Mouse (Mus musculus) lung, embryonic 16.5 days (tissue): Measurements from ENCODE around the gene Mertk. TPM values are rescaled to one million over a fixed set of nuclear protein-coding genes. Genes with fewer than 3 reads are reported as not detected.

ENCODE experiments used
- ATAC-seq: fragments of 200-750 bp; cut with Nextera tagmentation; 2 replicates; pipeline ENCODE4 v1.8.0; 2017; ENCODE audit warnings: low read depth, mild to moderate bottlenecking, moderate library complexity
- H3K27ac ChIP-seq: fragments of 300-500 bp; sonication (generic); 2 replicates; pipeline ENCODE4 v1.5.1; 2014; ENCODE audit warnings: mild to moderate bottlenecking, control low read depth, low read length
- H3K27me3 ChIP-seq: fragments of 300-500 bp; sonication (generic); 2 replicates; pipeline ENCODE4 v1.6.1; 2014; ENCODE audit warnings: low read depth, low read length, mixed read lengths; ENCODE audit not compliant: control insufficient read depth, insufficient read depth
- H3K36me3 ChIP-seq: fragments of 300-500 bp; sonication (generic); 2 replicates; pipeline ENCODE4 v1.6.1; 2014; ENCODE audit warnings: low read length; ENCODE audit not compliant: control insufficient read depth, insufficient read depth
- H3K4me1 ChIP-seq: fragments of 300-500 bp; sonication (generic); replicated peaks from 2 replicates; pipeline ENCODE4 v1.6.1; 2014; ENCODE audit warnings: low read length, mixed read lengths; ENCODE audit not compliant: control insufficient read depth, insufficient read depth
- H3K4me2 ChIP-seq: fragments of 300-500 bp; sonication (generic); 2 replicates; pipeline ENCODE4 v1.6.1; 2014; ENCODE audit warnings: low read depth, low read length, control low read depth
- H3K4me3 ChIP-seq: fragments of 300-500 bp; sonication (generic); 2 replicates; pipeline ENCODE4 v1.5.1; 2014; ENCODE audit warnings: mild to moderate bottlenecking, low read length, control low read depth
- H3K9ac ChIP-seq: fragments of 300-500 bp; sonication (generic); 2 replicates; pipeline ENCODE4 v1.6.1; 2014; ENCODE audit warnings: low read length, control low read depth
- H3K9me3 ChIP-seq: fragments of 300-500 bp; sonication (generic); 2 replicates; pipeline ENCODE4 v1.6.1; 2016; ENCODE audit warnings: low read length; ENCODE audit not compliant: control insufficient read depth
- WGBS: fragments of 180-500 bp; shearing (Covaris S2); extraction: QIAGEN DNeasy Blood & Tissue Kit; methylation state at CpG from one replicate; pipeline ENCODE4 v1.1.7; 2014; 5-methylcytosine and 5-hydroxymethylcytosine counted together
- polyA plus RNA-seq: library from polyadenylated mRNA; unstranded; fragments of >200 nt; fragmentation: Nextera tagmentation; extraction: Ambion mirVana; gene quantifications from 2 replicates; pipeline ENCODE4 v1.2.1, GENCODE M21; 2015

The Mertk gene
- polyA plus RNA-seq, 1 experiment from 2014 or later: 7.8 TPM

DNA sequence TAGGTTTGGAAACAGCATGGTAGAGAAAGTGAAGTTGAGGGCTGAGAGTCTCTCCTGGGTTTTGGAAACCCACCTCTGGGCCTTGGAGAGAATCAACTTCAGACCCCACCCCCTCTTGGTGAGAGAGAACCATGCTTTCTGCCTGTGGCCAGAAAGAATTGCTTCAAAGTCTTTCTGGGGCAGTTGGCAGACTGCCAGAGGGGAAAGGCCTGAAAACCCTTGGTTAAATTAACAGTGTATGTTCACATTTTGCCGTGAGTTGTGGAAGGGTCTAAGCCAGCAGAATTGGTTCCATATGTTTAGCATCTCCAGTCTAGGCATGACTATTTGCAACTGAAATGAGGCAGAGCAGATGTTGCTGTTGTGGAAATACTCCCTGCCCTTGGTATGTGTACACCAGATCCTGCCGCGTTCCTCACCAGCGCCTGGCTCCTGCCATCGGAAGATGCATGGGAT, 14.8 kb downstream of the Mertk start:
- Histone ChIP-seq H3K9ac (no peak overlapping the region), H3K9me3 (no peaks in the 10 kb centered on the region), H3K4me2 (no peak overlapping the region), H3K4me3 (no peak overlapping the region), H3K27ac (peak overlapping the region; percentile 82), H3K36me3 (no peaks in the 10 kb centered on the region), H3K27me3 (no peaks in the 10 kb centered on the region), H3K4me1 (peaks cover 28% of the 10 kb centered on the region)
- WGBS: 27% methylated on average over 5 of the region's 5 CpGs
- peak; percentile 87 for ATAC-seq

DNA sequence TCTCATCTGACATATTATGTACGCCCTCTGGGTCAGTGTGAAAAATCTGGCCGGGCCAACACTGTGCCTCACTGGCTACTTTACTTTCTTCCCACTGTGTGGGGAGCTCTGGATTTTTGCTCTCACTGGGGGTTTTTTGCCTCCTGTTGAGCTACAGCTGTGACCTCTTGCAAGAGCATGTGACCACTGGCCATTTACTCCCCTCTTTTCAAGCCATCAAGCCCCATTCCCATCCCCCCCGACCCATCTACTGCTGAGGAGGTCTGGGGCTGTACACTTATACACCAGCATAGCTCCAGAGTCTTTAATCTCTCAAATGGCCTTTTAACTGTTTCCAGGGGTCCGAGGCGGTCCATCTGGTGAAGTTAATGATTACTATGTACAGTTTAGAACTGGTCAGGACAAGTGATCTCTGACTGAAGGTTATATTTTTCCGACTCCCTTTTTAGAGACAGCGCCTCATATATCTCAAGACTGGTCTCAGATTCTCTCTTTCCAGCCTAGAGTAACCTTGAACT, 16.0 kb downstream of the Mertk start:
- no peak overlapping the region for H3K9ac ChIP-seq
- no peaks in the 10 kb centered on the region for H3K36me3 ChIP-seq
- WGBS: 53% methylated on average over 7 of the region's 7 CpGs
- H3K27me3 ChIP-seq: no peaks in the 10 kb centered on the region
- peaks cover 28% of the 10 kb centered on the region for H3K4me1 ChIP-seq
- peak; percentile 54 for ATAC-seq
- H3K4me3 ChIP-seq: no peak overlapping the region
- H3K9me3 ChIP-seq: no peaks in the 10 kb centered on the region
- peak overlapping the region; percentile 15; the same call in 1 of the 2 replicates for H3K27ac ChIP-seq
- no peak overlapping the region for H3K4me2 ChIP-seq

DNA sequence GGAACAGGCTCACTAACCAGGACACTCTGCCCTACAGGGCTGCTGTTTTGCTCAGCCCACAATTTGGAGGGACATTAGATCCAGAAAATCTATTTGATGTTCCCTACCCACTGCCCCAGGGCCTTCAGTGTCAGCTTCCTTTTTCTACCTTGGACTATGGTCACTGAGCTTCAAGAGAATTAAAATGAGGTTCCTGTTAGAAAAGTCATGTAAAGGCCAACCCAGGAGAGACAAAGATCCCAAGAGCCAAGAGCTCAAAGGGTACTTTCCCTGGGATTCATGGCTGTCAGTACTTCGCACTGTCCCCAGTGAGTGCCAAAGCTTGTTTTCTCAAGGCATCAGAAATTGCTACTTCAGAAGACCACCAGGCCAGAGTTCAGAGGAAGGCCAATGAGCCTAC, 17.2 kb downstream of the Mertk start:
- ATAC-seq: no peak
- no peak overlapping the region for H3K4me2 ChIP-seq
- no peak overlapping the region for H3K9ac ChIP-seq
- no peaks in the 10 kb centered on the region for H3K36me3 ChIP-seq
- peaks cover 28% of the 10 kb centered on the region for H3K4me1 ChIP-seq
- WGBS: 93% methylated on average over 1 of the region's 1 CpGs
- no peak overlapping the region for H3K4me3 ChIP-seq
- no peaks in the 10 kb centered on the region for H3K27me3 ChIP-seq
- no peak overlapping the region for H3K27ac ChIP-seq
- H3K9me3 ChIP-seq: peaks cover 3% of the 10 kb centered on the region; the same call in 1 of the 2 replicates

GRCm38 (mm10) chr2:128719380-128719779, 20.6 kb downstream of the Mertk start:
- Histone ChIP-seq H3K9ac (no peak overlapping the region), H3K36me3 (no peaks in the 10 kb centered on the region), H3K9me3 (peaks cover 4% of the 10 kb centered on the region; the same call in 1 of the 2 replicates), H3K4me3 (no peak overlapping the region), H3K27ac (no peak overlapping the region), H3K4me1 (peaks cover 16% of the 10 kb centered on the region), H3K27me3 (no peaks in the 10 kb centered on the region), H3K4me2 (no peak overlapping the region)
- WGBS: 86% methylated on average over 2 of the region's 2 CpGs
- no peak for ATAC-seq

DNA sequence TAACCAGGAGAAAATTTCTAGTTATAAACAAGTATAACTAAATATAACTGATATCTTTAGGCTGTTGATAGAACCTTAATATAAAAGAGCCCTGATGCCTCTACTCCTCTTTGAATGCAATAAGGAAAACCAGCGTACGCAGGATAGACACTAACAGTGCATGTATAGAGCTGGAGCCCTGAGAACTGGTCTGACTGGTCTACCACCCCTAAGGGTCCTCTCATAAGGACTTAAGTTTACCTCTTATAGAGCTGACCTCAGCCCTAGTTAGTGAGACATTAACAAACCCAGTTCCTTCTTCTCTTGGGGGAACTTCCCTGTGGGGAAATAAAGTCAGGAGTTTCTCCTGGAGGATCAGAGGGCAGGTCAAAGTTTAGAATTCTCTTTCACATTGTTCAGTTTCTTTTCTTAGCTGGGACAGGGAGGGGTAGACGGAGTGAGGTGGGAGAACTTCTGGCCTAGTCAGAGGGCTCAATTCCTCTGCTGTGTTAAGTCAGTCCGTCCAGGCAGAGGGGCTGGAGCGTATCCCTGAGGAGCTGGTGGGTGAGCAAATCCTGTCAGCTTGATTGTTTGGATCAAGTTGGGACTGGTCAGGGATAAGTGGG, 23.5 kb downstream of the Mertk start:
- Histone ChIP-seq H3K4me3 (no peak overlapping the region), H3K4me1 (peaks cover 13% of the 10 kb centered on the region), H3K36me3 (no peaks in the 10 kb centered on the region), H3K4me2 (0 out of 2 replicates have a peak overlapping the region, but pooled peaks have one; percentile 5), H3K9me3 (peaks cover 4% of the 10 kb centered on the region; the same call in 1 of the 2 replicates), H3K9ac (no peak overlapping the region), H3K27ac (peak overlapping the region; percentile 78), H3K27me3 (no peaks in the 10 kb centered on the region)
- 62% methylated on average over 5 of the region's 5 CpGs for WGBS
- peak; percentile 88 for ATAC-seq

- no peaks in the 10 kb centered on the region for H3K27me3 ChIP-seq
- ATAC-seq: no peak
- 49% methylated on average over 5 of the region's 5 CpGs for WGBS
- no peak overlapping the region for H3K27ac ChIP-seq
- no peak overlapping the region for H3K4me2 ChIP-seq
- peaks cover 18% of the 10 kb centered on the region for H3K4me1 ChIP-seq
- H3K9ac ChIP-seq: no peak overlapping the region
- H3K9me3 ChIP-seq: no peaks in the 10 kb centered on the region; the same call in 1 of the 2 replicates
- 0 out of 2 replicates have a peak, but pooled peaks cover 2% of the 10 kb centered on the region for H3K36me3 ChIP-seq
- H3K4me3 ChIP-seq: no peak overlapping the region
These were observed 27.3 kb downstream of the Mertk start for GRCm38 (mm10) chr2:128726067-128726466.

DNA sequence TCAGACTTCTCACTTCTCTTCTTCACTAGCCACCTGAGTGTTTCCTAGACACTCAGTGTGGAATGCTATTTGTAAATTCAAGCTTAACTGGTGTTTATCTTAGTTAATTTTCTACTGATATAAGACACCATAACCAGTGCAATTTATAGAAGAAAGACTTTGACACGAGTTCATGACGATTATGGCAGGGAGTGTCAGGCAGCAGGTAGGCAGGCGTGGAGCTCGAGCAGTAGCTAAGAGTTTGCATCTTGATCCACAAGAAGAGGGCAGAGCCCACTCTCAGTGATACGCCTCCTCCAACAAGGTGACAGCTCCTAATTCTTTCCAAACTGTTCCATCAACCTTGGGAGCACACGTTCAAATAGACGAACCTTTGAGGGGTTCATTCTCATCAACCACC, 27.9 kb downstream of the Mertk start:
- H3K36me3 ChIP-seq: 0 out of 2 replicates have a peak, but pooled peaks cover 2% of the 10 kb centered on the region
- no peak overlapping the region for H3K4me3 ChIP-seq
- 65% methylated on average over 7 of the region's 7 CpGs for WGBS
- H3K27me3 ChIP-seq: no peaks in the 10 kb centered on the region
- H3K27ac ChIP-seq: no peak overlapping the region
- peaks cover 16% of the 10 kb centered on the region for H3K4me1 ChIP-seq
- ATAC-seq: no peak
- H3K4me2 ChIP-seq: no peak overlapping the region
- no peaks in the 10 kb centered on the region for H3K9me3 ChIP-seq
- H3K9ac ChIP-seq: no peak overlapping the region

DNA sequence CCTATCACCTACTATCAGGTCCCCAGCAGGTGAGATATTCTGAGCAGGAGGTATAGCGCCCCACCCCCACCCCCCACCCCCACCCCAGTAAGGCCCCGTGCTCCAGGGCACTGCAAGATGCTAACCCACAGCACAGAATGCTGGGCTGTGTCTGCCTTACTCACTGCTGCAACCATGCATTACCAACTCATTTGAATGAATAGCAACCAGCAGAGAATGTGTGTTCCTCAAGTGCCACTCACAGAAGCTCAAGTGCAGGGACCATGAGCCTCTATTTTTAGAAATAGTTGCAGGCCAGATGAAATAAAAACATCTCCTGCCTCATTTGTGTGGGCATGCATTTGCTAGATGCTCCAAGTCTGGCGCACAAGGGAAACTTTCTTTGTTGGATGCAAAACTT, 28.8 kb downstream of the Mertk start:
- Histone ChIP-seq H3K9ac (0 out of 2 replicates have a peak overlapping the region, but pooled peaks have one; percentile 15), H3K9me3 (no peaks in the 10 kb centered on the region), H3K27ac (peak overlapping the region; percentile 13; the same call in 1 of the 2 replicates), H3K27me3 (no peaks in the 10 kb centered on the region), H3K4me1 (peaks cover 14% of the 10 kb centered on the region), H3K4me3 (no peak overlapping the region), H3K36me3 (0 out of 2 replicates have a peak, but pooled peaks cover 2% of the 10 kb centered on the region), H3K4me2 (no peak overlapping the region)
- peak; percentile 58; the same call in 1 of the 2 replicates for ATAC-seq
- 51% methylated on average over 3 of the region's 3 CpGs for WGBS

GRCm38 (mm10) chr2:128728066-128728465, 29.3 kb downstream of the Mertk start:
- H3K4me2 ChIP-seq: no peak overlapping the region
- H3K9me3 ChIP-seq: no peaks in the 10 kb centered on the region
- peaks cover 14% of the 10 kb centered on the region for H3K4me1 ChIP-seq
- 0 out of 2 replicates have a peak, but pooled peaks cover 2% of the 10 kb centered on the region for H3K36me3 ChIP-seq
- no peak overlapping the region for H3K4me3 ChIP-seq
- peak overlapping the region; percentile 13; the same call in 1 of the 2 replicates for H3K27ac ChIP-seq
- 0 out of 2 replicates have a peak, but pooled peaks have one; percentile 34 for ATAC-seq
- no peaks in the 10 kb centered on the region for H3K27me3 ChIP-seq
- WGBS: 55% methylated on average over 4 of the region's 4 CpGs
- 0 out of 2 replicates have a peak overlapping the region, but pooled peaks have one; percentile 15 for H3K9ac ChIP-seq
